Mouse (Mus musculus): ENCODE data around the gene Rapgef1. TPM values are rescaled to one million over a fixed set of nuclear protein-coding genes. Genes with fewer than 3 reads are reported as not detected.

Gene Rapgef1
- polyA plus RNA-seq, 1 experiment from 2014 or later: 25.3 TPM

- no peak for DNase-seq
- H3K4me3 ChIP-seq (replicated peaks; ENCODE audit: low read depth, low read length): no peak overlapping the region
- H3K9ac ChIP-seq (replicated peaks; ENCODE audit: low read length): no peak overlapping the region
- 90% methylated on average over 5 of the region's 5 CpGs for WGBS
- H3K36me3 ChIP-seq (ENCODE audit: control insufficient read depth, insufficient read depth, low read length): peaks cover 6% of the 10 kb centered on the region; the same call in 1 of the 2 replicates
- H3K27ac ChIP-seq (replicated peaks; ENCODE audit: low read depth, low read length): no peak overlapping the region
- no peak for ATAC-seq (ENCODE audit: low FRiP score, low TSS enrichment)
- no peaks in the 10 kb centered on the region for H3K9me3 ChIP-seq (ENCODE audit: control insufficient read depth, low read length)
- H3K4me2 ChIP-seq (ENCODE audit: low read length): no peak overlapping the region
- H3K27me3 ChIP-seq (ENCODE audit: control insufficient read depth, insufficient read depth, low read length): no peaks in the 10 kb centered on the region
- no peaks in the 10 kb centered on the region for H3K4me1 ChIP-seq (ENCODE audit: control insufficient read depth, insufficient read depth, low read length)
These were observed 58.3 kb downstream of the Rapgef1 start for GRCm38 (mm10) chr2:29677842-29678241.

GRCm38 (mm10) chr2:29678524-29678923 is 59.0 kb downstream of the Rapgef1 start:
- no peaks in the 10 kb centered on the region for H3K27me3 ChIP-seq (ENCODE audit: control insufficient read depth, insufficient read depth, low read length)
- no peak overlapping the region for H3K4me2 ChIP-seq (ENCODE audit: low read length)
- H3K4me3 ChIP-seq (replicated peaks; ENCODE audit: low read depth, low read length): no peak overlapping the region
- H3K4me1 ChIP-seq (ENCODE audit: control insufficient read depth, insufficient read depth, low read length): no peaks in the 10 kb centered on the region
- no peak overlapping the region for H3K27ac ChIP-seq (replicated peaks; ENCODE audit: low read depth, low read length)
- H3K9ac ChIP-seq (replicated peaks; ENCODE audit: low read length): no peak overlapping the region
- H3K9me3 ChIP-seq (ENCODE audit: control insufficient read depth, low read length): no peaks in the 10 kb centered on the region
- ATAC-seq (ENCODE audit: low FRiP score, low TSS enrichment): no peak
- DNase-seq: no peak
- WGBS: 83% methylated on average over 3 of the region's 3 CpGs
- peaks cover 6% of the 10 kb centered on the region; the same call in 1 of the 2 replicates for H3K36me3 ChIP-seq (ENCODE audit: control insufficient read depth, insufficient read depth, low read length)

- DNase-seq (no peak), ATAC-seq (ENCODE audit: low FRiP score, low TSS enrichment) (no peak)
- Histone ChIP-seq H3K9ac (replicated peaks; ENCODE audit: low read length) (no peak overlapping the region), H3K9me3 (ENCODE audit: control insufficient read depth, low read length) (no peaks in the 10 kb centered on the region), H3K36me3 (ENCODE audit: control insufficient read depth, insufficient read depth, low read length) (peaks cover 6% of the 10 kb centered on the region; the same call in 1 of the 2 replicates), H3K4me2 (ENCODE audit: low read length) (no peak overlapping the region), H3K4me3 (replicated peaks; ENCODE audit: low read depth, low read length) (no peak overlapping the region), H3K27me3 (ENCODE audit: control insufficient read depth, insufficient read depth, low read length) (no peaks in the 10 kb centered on the region), H3K4me1 (ENCODE audit: control insufficient read depth, insufficient read depth, low read length) (no peaks in the 10 kb centered on the region), H3K27ac (replicated peaks; ENCODE audit: low read depth, low read length) (no peak overlapping the region)
- 95% methylated on average over 6 of the region's 6 CpGs for WGBS
These were observed 60.4 kb downstream of the Rapgef1 start for GRCm38 (mm10) chr2:29679710-29680584.

- Histone ChIP-seq H3K4me2 (ENCODE audit: low read length) (no peak overlapping the region), H3K27ac (replicated peaks; ENCODE audit: low read depth, low read length) (no peak overlapping the region), H3K9ac (replicated peaks; ENCODE audit: low read length) (no peak overlapping the region), H3K4me1 (ENCODE audit: control insufficient read depth, insufficient read depth, low read length) (no peaks in the 10 kb centered on the region), H3K36me3 (ENCODE audit: control insufficient read depth, insufficient read depth, low read length) (peaks cover 15% of the 10 kb centered on the region), H3K9me3 (ENCODE audit: control insufficient read depth, low read length) (no peaks in the 10 kb centered on the region), H3K4me3 (replicated peaks; ENCODE audit: low read depth, low read length) (no peak overlapping the region), H3K27me3 (ENCODE audit: control insufficient read depth, insufficient read depth, low read length) (no peaks in the 10 kb centered on the region)
- DNase-seq (no peak), ATAC-seq (ENCODE audit: low FRiP score, low TSS enrichment) (no peak)
- WGBS: 92% methylated on average over 7 of the region's 7 CpGs
These were observed 63.9 kb downstream of the Rapgef1 start for GRCm38 (mm10) chr2:29683261-29683999.

- DNase-seq: no peak
- ATAC-seq (ENCODE audit: low FRiP score, low TSS enrichment): no peak
- no peaks in the 10 kb centered on the region for H3K4me1 ChIP-seq (ENCODE audit: control insufficient read depth, insufficient read depth, low read length)
- H3K9ac ChIP-seq (replicated peaks; ENCODE audit: low read length): no peak overlapping the region
- peaks cover 20% of the 10 kb centered on the region for H3K36me3 ChIP-seq (ENCODE audit: control insufficient read depth, insufficient read depth, low read length)
- H3K4me2 ChIP-seq (ENCODE audit: low read length): no peak overlapping the region
- no peak overlapping the region for H3K27ac ChIP-seq (replicated peaks; ENCODE audit: low read depth, low read length)
- no peaks in the 10 kb centered on the region for H3K27me3 ChIP-seq (ENCODE audit: control insufficient read depth, insufficient read depth, low read length)
- no peak overlapping the region for H3K4me3 ChIP-seq (replicated peaks; ENCODE audit: low read depth, low read length)
- H3K9me3 ChIP-seq (ENCODE audit: control insufficient read depth, low read length): no peaks in the 10 kb centered on the region
- WGBS: 18% methylated on average over 2 of the region's 2 CpGs
These were observed 65.0 kb downstream of the Rapgef1 start for GRCm38 (mm10) chr2:29684498-29684897.

- Histone ChIP-seq H3K4me1 (ENCODE audit: control insufficient read depth, insufficient read depth, low read length) (no peaks in the 10 kb centered on the region), H3K4me2 (ENCODE audit: low read length) (no peak overlapping the region), H3K27ac (replicated peaks; ENCODE audit: low read depth, low read length) (no peak overlapping the region), H3K27me3 (ENCODE audit: control insufficient read depth, insufficient read depth, low read length) (no peaks in the 10 kb centered on the region), H3K36me3 (ENCODE audit: control insufficient read depth, insufficient read depth, low read length) (peaks cover 56% of the 10 kb centered on the region), H3K4me3 (replicated peaks; ENCODE audit: low read depth, low read length) (no peak overlapping the region), H3K9me3 (ENCODE audit: control insufficient read depth, low read length) (no peaks in the 10 kb centered on the region), H3K9ac (replicated peaks; ENCODE audit: low read length) (no peak overlapping the region)
- WGBS: 95% methylated on average over 7 of the region's 7 CpGs
- no peak for DNase-seq
- ATAC-seq (ENCODE audit: low FRiP score, low TSS enrichment): no peak
These were observed 69.5 kb downstream of the Rapgef1 start for GRCm38 (mm10) chr2:29689014-29689413.

GRCm38 (mm10) chr2:29689495-29689894 is 70.0 kb downstream of the Rapgef1 start:
- no peaks in the 10 kb centered on the region for H3K9me3 ChIP-seq (ENCODE audit: control insufficient read depth, low read length)
- 84% methylated on average over 2 of the region's 2 CpGs for WGBS
- H3K27ac ChIP-seq (replicated peaks; ENCODE audit: low read depth, low read length): no peak overlapping the region
- H3K36me3 ChIP-seq (ENCODE audit: control insufficient read depth, insufficient read depth, low read length): peaks cover 56% of the 10 kb centered on the region
- DNase-seq: no peak
- H3K4me3 ChIP-seq (replicated peaks; ENCODE audit: low read depth, low read length): no peak overlapping the region
- H3K4me1 ChIP-seq (ENCODE audit: control insufficient read depth, insufficient read depth, low read length): no peaks in the 10 kb centered on the region
- H3K9ac ChIP-seq (replicated peaks; ENCODE audit: low read length): no peak overlapping the region
- ATAC-seq (ENCODE audit: low FRiP score, low TSS enrichment): no peak
- H3K27me3 ChIP-seq (ENCODE audit: control insufficient read depth, insufficient read depth, low read length): no peaks in the 10 kb centered on the region
- H3K4me2 ChIP-seq (ENCODE audit: low read length): no peak overlapping the region

- WGBS: 90% methylated on average over 5 of the region's 5 CpGs
- H3K4me3 ChIP-seq (replicated peaks; ENCODE audit: low read depth, low read length): no peak overlapping the region
- H3K4me1 ChIP-seq (ENCODE audit: control insufficient read depth, insufficient read depth, low read length): no peaks in the 10 kb centered on the region
- H3K4me2 ChIP-seq (ENCODE audit: low read length): no peak overlapping the region
- no peak for DNase-seq
- H3K36me3 ChIP-seq (ENCODE audit: control insufficient read depth, insufficient read depth, low read length): peaks cover 60% of the 10 kb centered on the region
- H3K27ac ChIP-seq (replicated peaks; ENCODE audit: low read depth, low read length): no peak overlapping the region
- no peak for ATAC-seq (ENCODE audit: low FRiP score, low TSS enrichment)
- H3K9me3 ChIP-seq (ENCODE audit: control insufficient read depth, low read length): no peaks in the 10 kb centered on the region
- H3K27me3 ChIP-seq (ENCODE audit: control insufficient read depth, insufficient read depth, low read length): no peaks in the 10 kb centered on the region
- no peak overlapping the region for H3K9ac ChIP-seq (replicated peaks; ENCODE audit: low read length)
These were observed 71.5 kb downstream of the Rapgef1 start for GRCm38 (mm10) chr2:29691068-29691467.
